Mouse (Mus musculus) CH12.LX (cell line): Measurements from ENCODE around the gene Mettl7a1.

Experiments
- CTCF ChIP-seq, 2 experiments: IDR thresholded peaks in 1 of 2; conservative IDR thresholded peaks in 1 of 2; 2 replicates each; pipeline ENCODE4 v1.5.1; 2011 to 2012; ENCODE audit warnings: low read depth in 2 of 2, low read length in 2 of 2, improper control_type of control experiment in 1 of 2, inconsistent platforms in 1 of 2, mild to moderate bottlenecking in 1 of 2, moderate library complexity in 1 of 2
- GABPA ChIP-seq: IDR thresholded peaks from 2 replicates; pipeline ENCODE4 v1.6.1; 2012; ENCODE audit warnings: low read depth, low read length, improper control_type of control experiment, inconsistent platforms; ENCODE audit not compliant: insufficient replicate concordance
- IRF4 ChIP-seq: IDR thresholded peaks from 2 replicates; pipeline ENCODE4 v1.6.1; 2014; ENCODE audit warnings: low read depth, mild to moderate bottlenecking, inconsistent platforms, low read length, improper control_type of control experiment
- JUND ChIP-seq: conservative IDR thresholded peaks from 2 replicates; pipeline ENCODE4 v1.6.1; 2011; ENCODE audit warnings: low read depth, low read length, improper control_type of control experiment
- MAX ChIP-seq: IDR thresholded peaks from 2 replicates; pipeline ENCODE4 v1.6.1; 2011; ENCODE audit warnings: low read length, improper control_type of control experiment
- MXI1 ChIP-seq: IDR thresholded peaks from 2 replicates; pipeline ENCODE4 v1.6.1; 2011; ENCODE audit warnings: mild to moderate bottlenecking, low read depth, low read length, improper control_type of control experiment
- NELFE ChIP-seq: IDR thresholded peaks from 2 replicates; pipeline ENCODE4 v1.6.1; 2011; ENCODE audit warnings: low read depth, low read length, improper control_type of control experiment
- POLR2A ChIP-seq: IDR thresholded peaks from 2 replicates; pipeline ENCODE4 v1.6.1; 2011; ENCODE audit warnings: low read depth, mild to moderate bottlenecking, improper control_type of control experiment, low read length
- TBP ChIP-seq: conservative IDR thresholded peaks from 2 replicates; pipeline ENCODE4 v1.6.1; 2011; ENCODE audit warnings: low read depth, low read length, improper control_type of control experiment

GRCm38 (mm10) chr15:100300499-100300898 lies 3.4 kb upstream of the Mettl7a1 start:
- TF ChIP-seq IRF4, result no peak
- no peak for TF ChIP-seq CTCF (conservative IDR thresholded peaks at IDR 0.05 in 1 of 2, IDR thresholded peaks at IDR 0.05 in 1 of 2; ENCODE audit: low read depth in 2 of 2, low read length in 2 of 2)
- no peak for TF ChIP-seq GABPA
- TF ChIP-seq POLR2A, result no peak
- TF ChIP-seq JUND, result no peak
- TF ChIP-seq NELFE, result no peak
- TF ChIP-seq TBP, result no peak
- TF ChIP-seq MAX, result no peak
- TF ChIP-seq MXI1, result no peak
